ENCODE assay signal across 21 mouse cellular contexts in genomic region chr11:120517147-120517546, GRCm38 (mm10). TPM values are rescaled to one million over a fixed set of nuclear protein-coding genes. Genes with fewer than 3 reads are reported as not detected.
DNase-seq lines count a peak whose midpoint lies in the region; ATAC-seq and TF ChIP-seq lines count a peak whose summit lies in the region.
"Had no signal": no experiment of that assay in that cellular context is flagged by ENCODE, and none has a peak within 500 bp of the region (broad histone marks: within the 10 kb centered on the region; RNA-seq: fewer than 3 reads in every experiment).

No protein-coding gene starts in this region.

- H3K4me1 ChIP-seq in intestine, postnatal 0 days (replicated peaks; ENCODE audit: control insufficient read depth, insufficient read depth, low read length): no peaks in the 10 kb centered on the region
- H3K4me1 ChIP-seq in intestine, embryonic 15.5 days (replicated peaks): peaks cover 15% of the 10 kb centered on the region

- no peak overlapping the region for H3K4me3 ChIP-seq in intestine, postnatal 0 days (ENCODE audit: low read depth, low read length)
- no peak overlapping the region for H3K4me3 ChIP-seq in intestine, embryonic 15.5 days (replicated peaks)

- DNase-seq in heart, adult 11 months: peak; percentile 90
- no peak for DNase-seq in heart, adult 9 months (ENCODE audit: low spot score in 2 of 2)
- DNase-seq: adrenal gland, adult 2 months; adrenal gland, adult 8-10 months; adrenal gland, postnatal 10 days; adrenal gland, postnatal 14 days; adrenal gland, postnatal 25 days; adrenal gland, postnatal 36 days; B cell, adult 2 months; cerebellum, adult 11 months; cerebellum, adult 11-12 months; cerebellum, adult 18-20 months had no signal

- TF ChIP-seq CTCF in intestine, postnatal 0 days (IDR thresholded peaks at IDR 0.05; ENCODE audit: low read depth): no peak

- H3K4me2 ChIP-seq in intestine, postnatal 0 days (replicated peaks; ENCODE audit: low read depth): no peak overlapping the region
- no peak overlapping the region for H3K4me2 ChIP-seq in intestine, embryonic 15.5 days (replicated peaks)

- no peak overlapping the region for H3K9ac ChIP-seq in intestine, postnatal 0 days (ENCODE audit: low read depth, low read length)
- H3K9ac ChIP-seq in intestine, embryonic 15.5 days: no peak overlapping the region

- ATAC-seq in intestine, postnatal 0 days: no peak
- ATAC-seq in intestine, embryonic 15.5 days: no peak
- ATAC-seq: activated CD4-positive, CD25-positive, alpha-beta regulatory T cell, adult 4 months; CD4-positive, CD25-positive, alpha-beta regulatory T cell, adult 4 months; Patski had no signal

- no peaks in the 10 kb centered on the region for H3K36me3 ChIP-seq in intestine, postnatal 0 days (ENCODE audit: control insufficient read depth, insufficient read depth)
- H3K36me3 ChIP-seq in intestine, embryonic 15.5 days: no peaks in the 10 kb centered on the region
- H3K36me3 ChIP-seq: G1E had no signal

- no peaks in the 10 kb centered on the region for H3K27me3 ChIP-seq in intestine, postnatal 0 days (replicated peaks; ENCODE audit: control insufficient read depth, insufficient read depth, low read length)
- H3K27me3 ChIP-seq in intestine, embryonic 15.5 days (replicated peaks): no peaks in the 10 kb centered on the region
- H3K27me3 ChIP-seq: CH12.LX, Patski had no signal

- H3K9me3 ChIP-seq in intestine, postnatal 0 days (ENCODE audit: control insufficient read depth): no peaks in the 10 kb centered on the region
- no peaks in the 10 kb centered on the region for H3K9me3 ChIP-seq in intestine, embryonic 15.5 days
- H3K9me3 ChIP-seq: G1E had no signal

- WGBS in intestine, postnatal 0 days: 78% methylated on average over 4 of the region's 4 CpGs
- 75% methylated on average over 4 of the region's 4 CpGs for WGBS in intestine, embryonic 15.5 days

- H3K27ac ChIP-seq in intestine, postnatal 0 days (ENCODE audit: low read depth, low read length): 0 out of 2 replicates have a peak overlapping the region, but pooled peaks have one; percentile 41
- no peak overlapping the region for H3K27ac ChIP-seq in intestine, embryonic 15.5 days

RNA-seq across cellular contexts. Expression of gene Gcgr, which starts 13.4 kb away (rescaled TPM):
- polyA plus RNA-seq in intestine, postnatal 0 days (2015; fragmentation: Nextera tagmentation; extraction: Ambion mirVana): 1.0 and 1.6 TPM in 2 replicates
- 0.58 and 0.67 TPM in 2 replicates for polyA plus RNA-seq in intestine, embryonic 15.5 days (2015; fragmentation: Nextera tagmentation; extraction: Ambion mirVana)
- polyA plus RNA-seq: activated CD4-positive, CD25-positive, alpha-beta regulatory T cell, adult 4 months; C2C12; CD4-positive, CD25-positive, alpha-beta regulatory T cell, adult 4 months; G1E; Patski had no signal

RNA-seq across cellular contexts. Expression of gene Slc25a10, which starts 25.5 kb away (rescaled TPM):
- 139 and 143 TPM in 2 replicates for polyA plus RNA-seq in intestine, postnatal 0 days (2015; fragmentation: Nextera tagmentation; extraction: Ambion mirVana)
- 79.1 and 90.1 TPM in 2 replicates for polyA plus RNA-seq in intestine, embryonic 15.5 days (2015; fragmentation: Nextera tagmentation; extraction: Ambion mirVana)

RNA-seq across cellular contexts. Expression of gene Mcrip1, which starts 32.4 kb away (rescaled TPM):
- polyA plus RNA-seq in intestine, postnatal 0 days (2015; fragmentation: Nextera tagmentation; extraction: Ambion mirVana): 68.7 and 73.4 TPM in 2 replicates
- polyA plus RNA-seq in intestine, embryonic 15.5 days (2015; fragmentation: Nextera tagmentation; extraction: Ambion mirVana): 135 and 142 TPM in 2 replicates

RNA-seq across cellular contexts. Expression of gene Mrpl12, which starts 32.7 kb away (rescaled TPM):
- 204 and 208 TPM in 2 replicates for polyA plus RNA-seq in intestine, postnatal 0 days (2015; fragmentation: Nextera tagmentation; extraction: Ambion mirVana)
- polyA plus RNA-seq in intestine, embryonic 15.5 days (2015; fragmentation: Nextera tagmentation; extraction: Ambion mirVana): 222 and 231 TPM in 2 replicates

RNA-seq across cellular contexts. Expression of gene Ppp1r27, which starts 33.8 kb away (rescaled TPM):
- polyA plus RNA-seq in intestine, postnatal 0 days (2015; fragmentation: Nextera tagmentation; extraction: Ambion mirVana): 1.4 and 1.6 TPM in 2 replicates
- not detected in 2 replicates for polyA plus RNA-seq in intestine, embryonic 15.5 days (2015; fragmentation: Nextera tagmentation; extraction: Ambion mirVana)
- polyA plus RNA-seq: activated CD4-positive, CD25-positive, alpha-beta regulatory T cell, adult 4 months; brain, embryonic 14.5 days; CD4-positive, CD25-positive, alpha-beta regulatory T cell, adult 4 months; G1E; Patski had no signal
